Mouse (Mus musculus): ENCODE results near the gene Krtap29-1. TPM values are rescaled to one million over a fixed set of nuclear protein-coding genes. Genes with fewer than 3 reads are reported as not detected.

The Krtap29-1 gene
- polyA plus RNA-seq, 1 experiment: not detected

- Histone ChIP-seq H3K4me3 (ENCODE audit: control insufficient read depth, insufficient read depth, low read length) (no peak overlapping the region), H3K4me1 (replicated peaks; ENCODE audit: control insufficient read depth, insufficient read depth, low read length) (no peaks in the 10 kb centered on the region), H3K36me3 (ENCODE audit: control insufficient read depth, insufficient read depth, low read length) (no peaks in the 10 kb centered on the region), H3K27ac (ENCODE audit: control insufficient read depth, insufficient read depth, low read length) (no peak overlapping the region), H3K27me3 (ENCODE audit: control insufficient read depth, insufficient read depth, low read length) (no peaks in the 10 kb centered on the region)
- no peak for DNase-seq
- 91% methylated on average over 3 of the region's 3 CpGs for WGBS
- TF ChIP-seq POLR2A (IDR thresholded peaks at IDR 0.05; ENCODE audit: control insufficient read depth, extremely low read depth, insufficient read depth, low read length, poor library complexity) (no peak), CTCF (IDR thresholded peaks at IDR 0.05; ENCODE audit: borderline replicate concordance, control insufficient read depth, extremely low read depth, insufficient read depth, low read length, poor library complexity) (no peak)
Observed at GRCm38 (mm10) chr11:99990571-99990970, 11.7 kb upstream of the Krtap29-1 start.

GRCm38 (mm10) chr11:99989881-99990405 is 11.1 kb upstream of the Krtap29-1 start:
- Histone ChIP-seq H3K4me3 (ENCODE audit: control insufficient read depth, insufficient read depth, low read length) (no peak overlapping the region), H3K36me3 (ENCODE audit: control insufficient read depth, insufficient read depth, low read length) (no peaks in the 10 kb centered on the region), H3K27ac (ENCODE audit: control insufficient read depth, insufficient read depth, low read length) (no peak overlapping the region), H3K27me3 (ENCODE audit: control insufficient read depth, insufficient read depth, low read length) (no peaks in the 10 kb centered on the region), H3K4me1 (replicated peaks; ENCODE audit: control insufficient read depth, insufficient read depth, low read length) (no peaks in the 10 kb centered on the region)
- no peak for TF ChIP-seq POLR2A (IDR thresholded peaks at IDR 0.05; ENCODE audit: control insufficient read depth, extremely low read depth, insufficient read depth, low read length, poor library complexity)
- no peak for TF ChIP-seq CTCF (IDR thresholded peaks at IDR 0.05; ENCODE audit: borderline replicate concordance, control insufficient read depth, extremely low read depth, insufficient read depth, low read length, poor library complexity)
- DNase-seq: no peak
- WGBS: 91% methylated on average over 6 of the region's 6 CpGs

GRCm38 (mm10) chr11:99988530-99988929 is 9.7 kb upstream of the Krtap29-1 start:
- DNase-seq: no peak
- Histone ChIP-seq H3K4me1 (replicated peaks; ENCODE audit: control insufficient read depth, insufficient read depth, low read length) (no peaks in the 10 kb centered on the region), H3K4me3 (ENCODE audit: control insufficient read depth, insufficient read depth, low read length) (no peak overlapping the region), H3K27me3 (ENCODE audit: control insufficient read depth, insufficient read depth, low read length) (no peaks in the 10 kb centered on the region), H3K36me3 (ENCODE audit: control insufficient read depth, insufficient read depth, low read length) (no peaks in the 10 kb centered on the region), H3K27ac (ENCODE audit: control insufficient read depth, insufficient read depth, low read length) (no peak overlapping the region)
- WGBS: 94% methylated on average over 3 of the region's 3 CpGs
- no peak for TF ChIP-seq POLR2A (IDR thresholded peaks at IDR 0.05; ENCODE audit: control insufficient read depth, extremely low read depth, insufficient read depth, low read length, poor library complexity)
- no peak for TF ChIP-seq CTCF (IDR thresholded peaks at IDR 0.05; ENCODE audit: borderline replicate concordance, control insufficient read depth, extremely low read depth, insufficient read depth, low read length, poor library complexity)

- Histone ChIP-seq H3K27ac (ENCODE audit: control insufficient read depth, insufficient read depth, low read length) (no peak within 1 kb of the TSS), H3K4me1 (replicated peaks; ENCODE audit: control insufficient read depth, insufficient read depth, low read length) (no peaks in the 10 kb centered on the region), H3K4me3 (ENCODE audit: control insufficient read depth, insufficient read depth, low read length) (no peak within 1 kb of the TSS), H3K36me3 (ENCODE audit: control insufficient read depth, insufficient read depth, low read length) (no peaks in the 10 kb centered on the region), H3K27me3 (ENCODE audit: control insufficient read depth, insufficient read depth, low read length) (no peaks in the 10 kb centered on the region)
- WGBS: 92% methylated on average over 8 of the region's 8 CpGs
- TF ChIP-seq POLR2A (IDR thresholded peaks at IDR 0.05; ENCODE audit: control insufficient read depth, extremely low read depth, insufficient read depth, low read length, poor library complexity) (no peak), CTCF (IDR thresholded peaks at IDR 0.05; ENCODE audit: borderline replicate concordance, control insufficient read depth, extremely low read depth, insufficient read depth, low read length, poor library complexity) (no peak)
- no peak for DNase-seq
Observed at GRCm38 (mm10) chr11:99986180-99986647, 7.4 kb upstream of the Krtap29-1 start, which contains the start of gene Krtap16-1. Krtap16-1 (minus strand) TSS chr11:99986597.

- no peak for DNase-seq
- no peaks in the 10 kb centered on the region for H3K4me1 ChIP-seq (replicated peaks; ENCODE audit: control insufficient read depth, insufficient read depth, low read length)
- no peak for TF ChIP-seq CTCF (IDR thresholded peaks at IDR 0.05; ENCODE audit: borderline replicate concordance, control insufficient read depth, extremely low read depth, insufficient read depth, low read length, poor library complexity)
- no peak for TF ChIP-seq POLR2A (IDR thresholded peaks at IDR 0.05; ENCODE audit: control insufficient read depth, extremely low read depth, insufficient read depth, low read length, poor library complexity)
- WGBS: 85% methylated on average over 20 of the region's 20 CpGs
- H3K36me3 ChIP-seq (ENCODE audit: control insufficient read depth, insufficient read depth, low read length): no peaks in the 10 kb centered on the region
- no peaks in the 10 kb centered on the region for H3K27me3 ChIP-seq (ENCODE audit: control insufficient read depth, insufficient read depth, low read length)
- H3K27ac ChIP-seq (ENCODE audit: control insufficient read depth, insufficient read depth, low read length): no peak overlapping the region
- no peak overlapping the region for H3K4me3 ChIP-seq (ENCODE audit: control insufficient read depth, insufficient read depth, low read length)
Observed at GRCm38 (mm10) chr11:99985291-99986092, 6.6 kb upstream of the Krtap29-1 start.

GRCm38 (mm10) chr11:99983442-99983841 is 4.6 kb upstream of the Krtap29-1 start:
- no peak overlapping the region for H3K4me3 ChIP-seq (ENCODE audit: control insufficient read depth, insufficient read depth, low read length)
- WGBS: 93% methylated on average over 1 of the region's 1 CpGs
- TF ChIP-seq CTCF (IDR thresholded peaks at IDR 0.05; ENCODE audit: borderline replicate concordance, control insufficient read depth, extremely low read depth, insufficient read depth, low read length, poor library complexity): no peak
- no peak for TF ChIP-seq POLR2A (IDR thresholded peaks at IDR 0.05; ENCODE audit: control insufficient read depth, extremely low read depth, insufficient read depth, low read length, poor library complexity)
- H3K4me1 ChIP-seq (replicated peaks; ENCODE audit: control insufficient read depth, insufficient read depth, low read length): no peaks in the 10 kb centered on the region
- no peak for DNase-seq
- H3K36me3 ChIP-seq (ENCODE audit: control insufficient read depth, insufficient read depth, low read length): no peaks in the 10 kb centered on the region
- no peak overlapping the region for H3K27ac ChIP-seq (ENCODE audit: control insufficient read depth, insufficient read depth, low read length)
- no peaks in the 10 kb centered on the region for H3K27me3 ChIP-seq (ENCODE audit: control insufficient read depth, insufficient read depth, low read length)
